Mouse (Mus musculus): ENCODE measurements at regions not wholly inside any gene's neighbourhood (a gene's known extent, or its start where the extent isn't known, plus 50 kb on each side); places are given as distances from the start of the nearest gene placed in this dataset.

GRCm38 (mm10) chr4:8956312-8957022, 717.6 kb upstream of the Car8 start:
- TF ChIP-seq CTCF (IDR thresholded peaks at IDR 0.05; ENCODE audit: low read depth) (no peak), EP300 (IDR thresholded peaks at IDR 0.05; ENCODE audit: low read depth) (no peak)
- DNase-seq (no peak), ATAC-seq (no peak)
- no peak overlapping the region for H3K4me2 ChIP-seq (ENCODE audit: low read depth, low read length)
- WGBS (ENCODE audit: insufficient replicate concordance): 72% methylated on average over 9 of the region's 9 CpGs
- H3K27me3 ChIP-seq (ENCODE audit: insufficient read depth, low read length): no peaks in the 10 kb centered on the region
- no peak overlapping the region for H3K9ac ChIP-seq (replicated peaks)
- no peak overlapping the region for H3K27ac ChIP-seq (ENCODE audit: low read depth)
- no peaks in the 10 kb centered on the region for H3K9me3 ChIP-seq (ENCODE audit: low read length)
- H3K36me3 ChIP-seq (replicated peaks; ENCODE audit: insufficient read depth, low read length): no peaks in the 10 kb centered on the region
- H3K4me1 ChIP-seq (ENCODE audit: insufficient read depth): peaks cover 6% of the 10 kb centered on the region; the same call in 1 of the 2 replicates
- no peak overlapping the region for H3K4me3 ChIP-seq (ENCODE audit: low read depth, low read length)

GRCm38 (mm10) chr4:8955306-8955705, 716.5 kb upstream of the Car8 start:
- no peak for DNase-seq
- Histone ChIP-seq H3K27ac (ENCODE audit: low read depth) (no peak overlapping the region), H3K36me3 (replicated peaks; ENCODE audit: insufficient read depth, low read length) (no peaks in the 10 kb centered on the region), H3K4me3 (ENCODE audit: low read depth, low read length) (no peak overlapping the region), H3K4me2 (ENCODE audit: low read depth, low read length) (no peak overlapping the region), H3K27me3 (ENCODE audit: insufficient read depth, low read length) (no peaks in the 10 kb centered on the region), H3K9ac (replicated peaks) (no peak overlapping the region), H3K9me3 (ENCODE audit: low read length) (no peaks in the 10 kb centered on the region), H3K4me1 (ENCODE audit: insufficient read depth) (peaks cover 6% of the 10 kb centered on the region; the same call in 1 of the 2 replicates)
- no peak for ATAC-seq
- TF ChIP-seq EP300 (IDR thresholded peaks at IDR 0.05; ENCODE audit: low read depth) (no peak), CTCF (IDR thresholded peaks at IDR 0.05; ENCODE audit: low read depth) (no peak)
- WGBS (ENCODE audit: insufficient replicate concordance): 82% methylated on average over 5 of the region's 5 CpGs

GRCm38 (mm10) chr4:8954356-8954914, 715.6 kb upstream of the Car8 start:
- Histone ChIP-seq H3K27ac (ENCODE audit: low read depth) (no peak overlapping the region), H3K4me1 (ENCODE audit: insufficient read depth) (peaks cover 6% of the 10 kb centered on the region; the same call in 1 of the 2 replicates), H3K4me2 (ENCODE audit: low read depth, low read length) (peak overlapping the region; percentile 47), H3K27me3 (ENCODE audit: insufficient read depth, low read length) (no peaks in the 10 kb centered on the region), H3K9ac (replicated peaks) (no peak overlapping the region), H3K36me3 (replicated peaks; ENCODE audit: insufficient read depth, low read length) (no peaks in the 10 kb centered on the region), H3K9me3 (ENCODE audit: low read length) (no peaks in the 10 kb centered on the region), H3K4me3 (ENCODE audit: low read depth, low read length) (no peak overlapping the region)
- TF ChIP-seq EP300 (IDR thresholded peaks at IDR 0.05; ENCODE audit: low read depth): no peak
- TF ChIP-seq CTCF (IDR thresholded peaks at IDR 0.05; ENCODE audit: low read depth): no peak
- ATAC-seq (peak; percentile 86), DNase-seq (peak; percentile 36)
- 24% methylated on average over 10 of the region's 10 CpGs for WGBS (ENCODE audit: insufficient replicate concordance)

- Histone ChIP-seq H3K4me3 (ENCODE audit: low read depth, low read length) (no peak overlapping the region), H3K36me3 (replicated peaks; ENCODE audit: insufficient read depth, low read length) (no peaks in the 10 kb centered on the region), H3K9me3 (ENCODE audit: low read length) (no peaks in the 10 kb centered on the region), H3K27ac (ENCODE audit: low read depth) (no peak overlapping the region), H3K9ac (replicated peaks) (no peak overlapping the region), H3K27me3 (ENCODE audit: insufficient read depth, low read length) (no peaks in the 10 kb centered on the region), H3K4me1 (ENCODE audit: insufficient read depth) (peaks cover 6% of the 10 kb centered on the region; the same call in 1 of the 2 replicates), H3K4me2 (ENCODE audit: low read depth, low read length) (no peak overlapping the region)
- WGBS (ENCODE audit: insufficient replicate concordance): 86% methylated on average over 7 of the region's 7 CpGs
- ATAC-seq (no peak), DNase-seq (no peak)
- no peak for TF ChIP-seq EP300 (IDR thresholded peaks at IDR 0.05; ENCODE audit: low read depth)
- TF ChIP-seq CTCF (IDR thresholded peaks at IDR 0.05; ENCODE audit: low read depth): no peak
Observed at GRCm38 (mm10) chr4:8953181-8953580, 714.3 kb upstream of the Car8 start.

GRCm38 (mm10) chr4:8949951-8950350, 711.1 kb upstream of the Car8 start:
- TF ChIP-seq CTCF (IDR thresholded peaks at IDR 0.05; ENCODE audit: low read depth) (no peak), EP300 (IDR thresholded peaks at IDR 0.05; ENCODE audit: low read depth) (no peak)
- DNase-seq: no peak
- no peak for ATAC-seq
- Histone ChIP-seq H3K4me3 (ENCODE audit: low read depth, low read length) (no peak overlapping the region), H3K36me3 (replicated peaks; ENCODE audit: insufficient read depth, low read length) (no peaks in the 10 kb centered on the region), H3K4me1 (ENCODE audit: insufficient read depth) (no peaks in the 10 kb centered on the region; the same call in 1 of the 2 replicates), H3K27ac (ENCODE audit: low read depth) (no peak overlapping the region), H3K9ac (replicated peaks) (no peak overlapping the region), H3K4me2 (ENCODE audit: low read depth, low read length) (no peak overlapping the region), H3K27me3 (ENCODE audit: insufficient read depth, low read length) (no peaks in the 10 kb centered on the region), H3K9me3 (ENCODE audit: low read length) (no peaks in the 10 kb centered on the region)
- 76% methylated on average over 4 of the region's 4 CpGs for WGBS (ENCODE audit: insufficient replicate concordance)

- DNase-seq (no peak), ATAC-seq (no peak)
- Histone ChIP-seq H3K4me1 (ENCODE audit: insufficient read depth) (no peaks in the 10 kb centered on the region; the same call in 1 of the 2 replicates), H3K4me3 (ENCODE audit: low read depth, low read length) (no peak overlapping the region), H3K27me3 (ENCODE audit: insufficient read depth, low read length) (no peaks in the 10 kb centered on the region), H3K36me3 (replicated peaks; ENCODE audit: insufficient read depth, low read length) (no peaks in the 10 kb centered on the region), H3K9ac (replicated peaks) (no peak overlapping the region), H3K4me2 (ENCODE audit: low read depth, low read length) (no peak overlapping the region), H3K27ac (ENCODE audit: low read depth) (no peak overlapping the region), H3K9me3 (ENCODE audit: low read length) (no peaks in the 10 kb centered on the region)
- WGBS (ENCODE audit: insufficient replicate concordance): 57% methylated on average over 5 of the region's 5 CpGs
- TF ChIP-seq CTCF (IDR thresholded peaks at IDR 0.05; ENCODE audit: low read depth): no peak
- no peak for TF ChIP-seq EP300 (IDR thresholded peaks at IDR 0.05; ENCODE audit: low read depth)
Observed at GRCm38 (mm10) chr4:8949537-8949936, 710.7 kb upstream of the Car8 start.
